Mouse (Mus musculus) thymus, adult 2 months (tissue): ENCODE measurements around the gene Ift140.

Experiments used
- CTCF ChIP-seq: fragments of 200-500 bp; IDR thresholded peaks from 2 replicates; pipeline ENCODE4 v1.5.1; 2012; ENCODE audit warnings: mild to moderate bottlenecking, control low read depth, low read length, moderate library complexity, borderline replicate concordance; ENCODE audit not compliant: control insufficient read depth, poor library complexity, insufficient read depth; ENCODE audit errors: extremely low read depth
- POLR2A ChIP-seq: fragments of 200-500 bp; IDR thresholded peaks from 2 replicates; pipeline ENCODE4 v1.6.1; 2012; ENCODE audit warnings: mild to moderate bottlenecking, low read length, control low read depth, moderate library complexity; ENCODE audit not compliant: control insufficient read depth, poor library complexity, insufficient read depth; ENCODE audit errors: extremely low read depth

DNA sequence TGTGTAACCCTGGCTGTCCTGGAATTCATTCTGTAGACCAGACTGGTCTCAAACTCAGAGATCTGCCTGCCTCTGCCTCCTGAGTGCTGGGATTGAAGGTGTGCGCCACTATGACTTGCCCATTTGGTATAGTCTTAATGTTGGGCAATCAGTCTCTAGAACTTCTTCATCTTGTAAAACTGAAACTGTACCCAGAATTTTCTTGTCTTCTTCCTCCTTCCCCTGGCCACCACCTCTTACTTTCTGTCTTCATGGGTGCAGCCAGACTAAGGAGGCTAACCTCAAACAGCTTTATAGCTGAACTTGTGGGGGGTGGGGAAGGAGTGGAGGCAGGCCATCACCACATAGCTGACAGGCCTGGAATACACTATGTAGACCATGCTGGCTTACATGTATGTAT is 122.9 kb downstream of the Ift140 start:
- no peak for TF ChIP-seq CTCF
- no peak for TF ChIP-seq POLR2A
